Mouse (Mus musculus) liver, embryonic 14.5 days (tissue): ENCODE results near the gene Tsg101. TPM values are rescaled to one million over a fixed set of nuclear protein-coding genes. Genes with fewer than 3 reads are reported as not detected.

Experiments used
- ATAC-seq: fragments of 200-750 bp; cut with Nextera tagmentation; 2 replicates; pipeline ENCODE4 v1.8.0; 2017; ENCODE audit warnings: moderate number of reproducible peaks, mild to moderate bottlenecking, moderate library complexity; ENCODE audit not compliant: insufficient read depth
- DNase-seq, 3 experiments: peaks; one replicate each; pipeline ENCODE4 v3.0.0-alpha.2; 2012 to 2013; ENCODE audit warnings: low read depth in 3 of 3, low spot score in 3 of 3
- H3K27ac ChIP-seq: fragments of 300-500 bp; sonication (generic); 2 replicates; pipeline ENCODE4 v1.5.1; 2014; ENCODE audit warnings: moderate library complexity, mild to moderate bottlenecking, control low read depth, inconsistent platforms
- H3K27me3 ChIP-seq: fragments of 300-500 bp; sonication (generic); 2 replicates; pipeline ENCODE4 v1.6.1; 2014; ENCODE audit warnings: mild to moderate bottlenecking, low read length, moderate library complexity; ENCODE audit not compliant: control insufficient read depth, insufficient read depth
- H3K36me3 ChIP-seq: fragments of 300-500 bp; sonication (generic); replicated peaks from 2 replicates; pipeline ENCODE4 v1.6.1; 2014; ENCODE audit warnings: low read depth; ENCODE audit not compliant: control insufficient read depth, insufficient read depth
- H3K4me1 ChIP-seq, 2 experiments: fragments of 200-500 bp in 1 of 2; fragments of 300-500 bp in 1 of 2; sonication (generic) in 1 of 2; replicated peaks; 2 replicates each; pipeline ENCODE4 v1.6.1; 2012 to 2014; ENCODE audit warnings: antibody characterized with exemption in 1 of 2, inconsistent platforms in 1 of 2, low read length in 1 of 2; ENCODE audit not compliant: control insufficient read depth in 2 of 2, insufficient read depth in 2 of 2
- H3K4me2 ChIP-seq: fragments of 300-500 bp; sonication (generic); 2 replicates; pipeline ENCODE4 v1.6.1; 2014; ENCODE audit warnings: low read depth, mild to moderate bottlenecking, control low read depth, moderate library complexity
- H3K4me3 ChIP-seq, 2 experiments: fragments of 200-500 bp in 1 of 2; fragments of 300-500 bp in 1 of 2; sonication (generic) in 1 of 2; 2 replicates each; pipeline ENCODE4 v1.5.1; 2012 to 2014; ENCODE audit warnings: low read depth in 2 of 2, low read length in 2 of 2, mild to moderate bottlenecking in 2 of 2, control low read depth in 1 of 2, inconsistent platforms in 1 of 2, moderate library complexity in 1 of 2; ENCODE audit not compliant: insufficient read depth in 1 of 2
- H3K9ac ChIP-seq: fragments of 300-500 bp; sonication (generic); replicated peaks from 2 replicates; pipeline ENCODE4 v1.6.1; 2014; ENCODE audit warnings: mild to moderate bottlenecking, control low read depth, moderate library complexity
- H3K9me3 ChIP-seq: fragments of 300-500 bp; sonication (generic); 2 replicates; pipeline ENCODE4 v1.6.1; 2016; ENCODE audit warnings: low read length, mixed read lengths; ENCODE audit not compliant: control insufficient read depth
- CTCF ChIP-seq: IDR thresholded peaks from 2 replicates; pipeline ENCODE4 v1.5.1; 2016; ENCODE audit warnings: antibody characterized with exemption, low read depth, control low read depth
- EP300 ChIP-seq: IDR thresholded peaks from 2 replicates; pipeline ENCODE4 v1.6.1; 2016; ENCODE audit warnings: antibody characterized with exemption, low read depth
- WGBS: fragments of 180-500 bp; shearing (Covaris S2); extraction: QIAGEN DNeasy Blood & Tissue Kit; methylation state at CpG from one replicate; pipeline ENCODE4 v1.1.7; 2014; ENCODE audit not compliant: insufficient replicate concordance; 5-methylcytosine and 5-hydroxymethylcytosine counted together
- polyA plus RNA-seq, 2 experiments: library from polyadenylated mRNA; depleted of rRNA in 1 of 2; stranded (reverse) in 1 of 2; unstranded in 1 of 2; fragments of >200 nt; fragmentation: Nextera tagmentation in 1 of 2; extraction: Ambion mirVana in 1 of 2; gene quantifications; 2 replicates each; pipeline versions ENCODE4 v1.2.1 to v1.2.3; 2012 to 2014

Gene Tsg101
- polyA plus RNA-seq, 2 experiments, result 18.8 to 67.3 TPM

GRCm38 (mm10) chr7:46879851-46880250 lies 39.9 kb downstream of the Tsg101 start:
- Histone ChIP-seq H3K9me3 (no peaks in the 10 kb centered on the region), H3K27me3 (no peaks in the 10 kb centered on the region)
- ATAC-seq, result no peak

GRCm38 (mm10) chr7:46877255-46877654 lies 42.5 kb downstream of the Tsg101 start:
- Histone ChIP-seq H3K4me1 (peaks cover 0 to 12% of the 10 kb centered on the region in 2 experiments; a peak in 1 of 4 replicates), H3K4me3 (no peak overlapping the region), H3K36me3 (no peaks in the 10 kb centered on the region), H3K4me2 (no peak overlapping the region), H3K27me3 (no peaks in the 10 kb centered on the region), H3K27ac (no peak overlapping the region), H3K9me3 (no peaks in the 10 kb centered on the region), H3K9ac (no peak overlapping the region)
- ATAC-seq (no peak), DNase-seq (no peak)
- TF ChIP-seq EP300, result no peak
- no peak for TF ChIP-seq CTCF
- 16% methylated on average over 6 of the region's 6 CpGs for WGBS

More at GRCm38 (mm10) chr7:46879851-46880250, 39.9 kb downstream of the Tsg101 start:
- Histone ChIP-seq H3K9ac (no peak overlapping the region), H3K4me3 (no peak overlapping the region), H3K36me3 (no peaks in the 10 kb centered on the region), H3K4me2 (no peak overlapping the region), H3K27ac (no peak overlapping the region), H3K4me1 (peaks cover 0 to 25% of the 10 kb centered on the region in 2 experiments; a peak in 2 of 4 replicates)
- TF ChIP-seq EP300, result no peak
- TF ChIP-seq CTCF, result no peak
- DNase-seq, result no peak
- WGBS, result 81% methylated on average over 5 of the region's 5 CpGs

- no peak overlapping the region for H3K4me2 ChIP-seq
- no peak for DNase-seq
- 45% methylated on average over 4 of the region's 4 CpGs for WGBS
- H3K27ac ChIP-seq, result no peak overlapping the region
- peaks cover 0 to 14% of the 10 kb centered on the region in 2 experiments; a peak in 1 of 4 replicates for H3K4me1 ChIP-seq
- no peak overlapping the region for H3K9ac ChIP-seq
- ATAC-seq, result no peak
- no peak overlapping the region for H3K4me3 ChIP-seq
- no peaks in the 10 kb centered on the region for H3K27me3 ChIP-seq
- H3K9me3 ChIP-seq, result no peaks in the 10 kb centered on the region
- no peaks in the 10 kb centered on the region for H3K36me3 ChIP-seq
- TF ChIP-seq EP300 (no peak), CTCF (no peak)
Observed at GRCm38 (mm10) chr7:46876841-46877240, 42.9 kb downstream of the Tsg101 start.

GRCm38 (mm10) chr7:46871988-46872387 lies 47.8 kb downstream of the Tsg101 start:
- Histone ChIP-seq H3K4me1 (peaks cover 0 to 3% of the 10 kb centered on the region in 2 experiments; a peak in 1 of 4 replicates), H3K4me3 (no peak overlapping the region), H3K36me3 (no peaks in the 10 kb centered on the region), H3K9me3 (no peaks in the 10 kb centered on the region), H3K27ac (no peak overlapping the region), H3K9ac (no peak overlapping the region), H3K4me2 (no peak overlapping the region), H3K27me3 (no peaks in the 10 kb centered on the region)
- TF ChIP-seq EP300 (no peak), CTCF (no peak)
- 18% methylated on average over 4 of the region's 4 CpGs for WGBS
- no peak for ATAC-seq
- no peak for DNase-seq

- WGBS, result 48% methylated on average over 10 of the region's 10 CpGs
- Histone ChIP-seq H3K4me3 (no peak within 1 kb of the TSS), H3K4me1 (no peaks in the 10 kb centered on the region), H3K4me2 (no peak within 1 kb of the TSS), H3K27ac (no peak within 1 kb of the TSS), H3K9ac (no peak within 1 kb of the TSS), H3K9me3 (no peaks in the 10 kb centered on the region), H3K36me3 (no peaks in the 10 kb centered on the region), H3K27me3 (no peaks in the 10 kb centered on the region)
- no peak for ATAC-seq
- TF ChIP-seq EP300, result no peak
- no peak for TF ChIP-seq CTCF
- DNase-seq, result no peak
Observed at GRCm38 (mm10) chr7:46860996-46861395, 58.8 kb downstream of the Tsg101 start, which contains the start of gene Ldhc. Gene Ldhc (plus strand): TSS chr7:46861203.
